Mouse (Mus musculus): ENCODE measurements around the gene Clk1. TPM values are rescaled to one million over a fixed set of nuclear protein-coding genes. Genes with fewer than 3 reads are reported as not detected.
A peak's percentile ranks its signal among the peaks of the same experiment; 100 is the strongest.
"Not testable (repeated sequence)": the region's sequence is repeated elsewhere in the genome, so short reads cannot be mapped to it uniquely, and the experiment has no call there.

The Clk1 gene
- polyA plus RNA-seq, 1 experiment from 2014 or later: 180 TPM

GRCm38 (mm10) chr1:58401396-58401795, 22.5 kb downstream of the Clk1 start:
- Histone ChIP-seq H3K4me1 (replicated peaks) (no peaks in the 10 kb centered on the region), H3K9ac (no peak overlapping the region), H3K4me3 (no peak overlapping the region), H3K9me3 (no peaks in the 10 kb centered on the region), H3K36me3 (peaks cover 92% of the 10 kb centered on the region), H3K4me2 (no peak overlapping the region), H3K27ac (replicated peaks) (no peak overlapping the region), H3K27me3 (no peaks in the 10 kb centered on the region)
- 91% methylated on average over 6 of the region's 6 CpGs for WGBS
- ATAC-seq (ENCODE audit: low read depth): no peak

GRCm38 (mm10) chr1:58397731-58398130, 26.1 kb downstream of the Clk1 start:
- H3K9ac ChIP-seq: no peak overlapping the region
- H3K36me3 ChIP-seq: peaks cover 70% of the 10 kb centered on the region
- no peak overlapping the region for H3K4me3 ChIP-seq
- 96% methylated on average over 6 of the region's 6 CpGs for WGBS
- H3K27me3 ChIP-seq: no peaks in the 10 kb centered on the region
- no peak for ATAC-seq (ENCODE audit: low read depth)
- H3K4me2 ChIP-seq: no peak overlapping the region
- peaks cover 17% of the 10 kb centered on the region for H3K4me1 ChIP-seq (replicated peaks)
- no peaks in the 10 kb centered on the region for H3K9me3 ChIP-seq
- H3K27ac ChIP-seq (replicated peaks): no peak overlapping the region

- Histone ChIP-seq H3K4me1 (replicated peaks) (peaks cover 27% of the 10 kb centered on the region), H3K36me3 (peaks cover 55% of the 10 kb centered on the region), H3K4me3 (no peak overlapping the region), H3K27ac (replicated peaks) (no peak overlapping the region), H3K27me3 (no peaks in the 10 kb centered on the region), H3K9me3 (no peaks in the 10 kb centered on the region), H3K9ac (no peak overlapping the region), H3K4me2 (no peak overlapping the region)
- ATAC-seq (ENCODE audit: low read depth): no peak
- 95% methylated on average over 1 of the region's 1 CpGs for WGBS
Measured at GRCm38 (mm10) chr1:58396179-58396578, 27.7 kb downstream of the Clk1 start.

- Histone ChIP-seq H3K9me3 (no peaks in the 10 kb centered on the region), H3K4me1 (replicated peaks) (peaks cover 29% of the 10 kb centered on the region), H3K4me3 (no peak overlapping the region), H3K4me2 (no peak overlapping the region), H3K27me3 (no peaks in the 10 kb centered on the region), H3K9ac (no peak overlapping the region), H3K27ac (replicated peaks) (no peak overlapping the region), H3K36me3 (peaks cover 47% of the 10 kb centered on the region)
- WGBS: 94% methylated on average over 3 of the region's 3 CpGs
- no peak for ATAC-seq (ENCODE audit: low read depth)
Measured at GRCm38 (mm10) chr1:58395341-58395740, 28.5 kb downstream of the Clk1 start.

- Histone ChIP-seq H3K36me3 (peaks cover 36% of the 10 kb centered on the region), H3K4me2 (peak overlapping the region; percentile 92), H3K9ac (peak overlapping the region; percentile 95), H3K9me3 (no peaks in the 10 kb centered on the region), H3K4me1 (replicated peaks) (peaks cover 29% of the 10 kb centered on the region), H3K27me3 (no peaks in the 10 kb centered on the region), H3K4me3 (peak overlapping the region; percentile 97), H3K27ac (replicated peaks) (peak overlapping the region; percentile 99)
- peak; percentile 73 for ATAC-seq (ENCODE audit: low read depth)
- WGBS: under 1% methylated on average over 59 of the region's 90 CpGs
Measured at GRCm38 (mm10) chr1:58393284-58394195, 30.3 kb downstream of the Clk1 start.

- Histone ChIP-seq H3K36me3 (peaks cover 28% of the 10 kb centered on the region), H3K4me3 (peak within 1 kb of the TSS; percentile 97), H3K9ac (peak within 1 kb of the TSS; percentile 95), H3K4me2 (peak within 1 kb of the TSS; percentile 92), H3K27ac (replicated peaks) (peak within 1 kb of the TSS; percentile 99), H3K4me1 (replicated peaks) (peaks cover 29% of the 10 kb centered on the region), H3K9me3 (no peaks in the 10 kb centered on the region), H3K27me3 (no peaks in the 10 kb centered on the region)
- ATAC-seq (ENCODE audit: low read depth): peak; percentile 98
- WGBS: under 1% methylated on average over 46 of the region's 61 CpGs
Measured at GRCm38 (mm10) chr1:58392652-58393283, 31.1 kb downstream of the Clk1 start, which contains the start of gene Bzw1. Gene Bzw1, plus strand, starts transcription at chr1:58392898.

GRCm38 (mm10) chr1:58392268-58392651, 31.6 kb downstream of the Clk1 start:
- Histone ChIP-seq H3K9me3 (no peaks in the 10 kb centered on the region), H3K27ac (replicated peaks) (peak overlapping the region; percentile 99), H3K9ac (peak overlapping the region; percentile 95), H3K4me2 (peak overlapping the region; percentile 92), H3K27me3 (no peaks in the 10 kb centered on the region), H3K36me3 (peaks cover 23% of the 10 kb centered on the region), H3K4me3 (peak overlapping the region; percentile 97), H3K4me1 (replicated peaks) (peaks cover 29% of the 10 kb centered on the region)
- peak; percentile 10 for ATAC-seq (ENCODE audit: low read depth)
- under 1% methylated on average over 16 of the region's 16 CpGs for WGBS

GRCm38 (mm10) chr1:58391421-58392267, 32.2 kb downstream of the Clk1 start:
- ATAC-seq (ENCODE audit: low read depth): no peak
- H3K27ac ChIP-seq (replicated peaks): peak overlapping the region; percentile 99
- H3K4me1 ChIP-seq (replicated peaks): peaks cover 29% of the 10 kb centered on the region
- H3K4me2 ChIP-seq: peak overlapping the region; percentile 92
- H3K9me3 ChIP-seq: no peaks in the 10 kb centered on the region
- H3K4me3 ChIP-seq: peak overlapping the region; percentile 97
- no peaks in the 10 kb centered on the region for H3K27me3 ChIP-seq
- H3K9ac ChIP-seq: peak overlapping the region; percentile 95
- WGBS: 42% methylated on average over 19 of the region's 19 CpGs
- H3K36me3 ChIP-seq: peaks cover 17% of the 10 kb centered on the region

- 78% methylated on average over 5 of the region's 5 CpGs for WGBS
- H3K9me3 ChIP-seq: no peaks in the 10 kb centered on the region
- no peak overlapping the region for H3K27ac ChIP-seq (replicated peaks)
- H3K4me3 ChIP-seq: no peak overlapping the region
- ATAC-seq (ENCODE audit: low read depth): no peak
- no peak overlapping the region for H3K9ac ChIP-seq
- H3K4me1 ChIP-seq (replicated peaks): no peaks in the 10 kb centered on the region
- H3K36me3 ChIP-seq: no peaks in the 10 kb centered on the region
- H3K4me2 ChIP-seq: no peak overlapping the region
- H3K27me3 ChIP-seq: no peaks in the 10 kb centered on the region
Measured at GRCm38 (mm10) chr1:58382586-58383281, 41.1 kb downstream of the Clk1 start.

- Histone ChIP-seq H3K9me3 (no peaks in the 10 kb centered on the region), H3K9ac (no peak overlapping the region), H3K27me3 (no peaks in the 10 kb centered on the region), H3K4me1 (replicated peaks) (no peaks in the 10 kb centered on the region), H3K4me2 (no peak overlapping the region), H3K36me3 (no peaks in the 10 kb centered on the region), H3K27ac (replicated peaks) (no peak overlapping the region), H3K4me3 (no peak overlapping the region)
- WGBS: 85% methylated on average over 3 of the region's 3 CpGs
- ATAC-seq (ENCODE audit: low read depth): no peak
Measured at GRCm38 (mm10) chr1:58375574-58376147, 48.2 kb downstream of the Clk1 start.

- not testable (repeated sequence) for H3K4me2 ChIP-seq; ATAC-seq (ENCODE audit: low read depth)
Measured at GRCm38 (mm10) chr1:58374266-58374665, 49.6 kb downstream of the Clk1 start.

More at GRCm38 (mm10) chr1:58374266-58374665, 49.6 kb downstream of the Clk1 start:
- H3K9me3 ChIP-seq; H3K36me3 ChIP-seq; H3K27ac ChIP-seq (replicated peaks); H3K9ac ChIP-seq; H3K4me1 ChIP-seq (replicated peaks); H3K4me3 ChIP-seq; H3K27me3 ChIP-seq: not testable (repeated sequence)
- 92% methylated on average over 2 of the region's 2 CpGs for WGBS

Measured in neural tube, embryonic 13.5 days (tissue).